In the genomic region with DNA sequence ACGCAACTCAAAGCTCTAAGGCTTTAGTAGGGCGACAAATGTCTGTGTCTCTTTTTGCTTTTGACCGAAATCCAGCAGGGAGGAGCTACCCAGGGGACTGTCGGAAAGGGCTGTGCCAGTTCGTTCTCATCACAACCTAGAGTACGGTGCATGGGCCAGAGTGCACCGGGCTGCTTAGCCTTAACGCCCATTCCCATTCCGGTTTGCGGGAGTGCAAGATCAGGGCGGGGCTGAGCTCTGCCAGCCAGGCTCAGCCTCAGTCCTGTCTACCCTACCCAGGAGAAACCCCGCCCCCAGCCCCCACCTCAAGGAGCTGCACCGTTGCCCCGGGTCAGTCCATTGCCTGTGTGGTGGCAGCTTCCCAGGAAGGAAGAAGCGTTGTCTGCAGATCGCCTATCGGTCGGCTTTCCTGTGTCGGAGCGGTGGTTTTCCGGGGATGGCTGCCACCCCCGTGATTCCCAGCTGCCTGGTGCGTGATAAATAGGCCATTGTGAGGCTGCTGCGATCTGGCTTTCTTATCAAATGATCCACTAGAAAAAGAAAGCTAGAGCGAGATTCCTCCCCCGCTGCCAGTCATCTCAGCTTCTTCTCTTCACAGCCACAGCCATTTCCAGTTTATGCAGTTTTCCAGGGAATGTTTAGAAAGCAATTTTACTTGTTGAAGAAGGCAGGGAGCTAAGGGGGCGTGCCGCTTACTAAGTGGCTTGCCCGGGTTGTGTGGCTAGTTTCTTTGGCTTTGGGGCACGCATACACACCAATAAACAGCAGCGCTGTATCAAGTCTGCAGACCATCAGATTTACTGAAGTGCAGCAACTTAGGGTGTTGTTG, we compare ENCODE assay signal across 8 mouse cellular contexts.
DNase-seq lines count a peak whose midpoint lies in the region; ATAC-seq and TF ChIP-seq lines count a peak whose summit lies in the region.

No protein-coding gene starts in this region.

- TF ChIP-seq POLR2A in spleen, adult 2 months (IDR thresholded peaks at IDR 0.05; ENCODE audit: low read depth, low read length), result no peak
- no peak for TF ChIP-seq POLR2A in kidney, adult 2 months (IDR thresholded peaks at IDR 0.05; ENCODE audit: low read depth, low read length)

- ATAC-seq in embryonic facial prominence, embryonic 11.5 days (replicated peaks; ENCODE audit: insufficient number of reproducible peaks, low FRiP score, low TSS enrichment, low read depth), result peak; percentile 86
- peak; percentile 84 for ATAC-seq in limb, embryonic 13.5 days (ENCODE audit: low FRiP score, low read depth)
- ATAC-seq in midbrain, embryonic 12.5 days (ENCODE audit: low FRiP score, low read depth), result peak; percentile 94

- 9% methylated on average over 31 of the region's 31 CpGs for WGBS in spleen, adult 2 months
- 2% methylated on average over 31 of the region's 31 CpGs for WGBS in embryonic facial prominence, embryonic 11.5 days
- 2% methylated on average over 31 of the region's 31 CpGs for WGBS in kidney, adult 2 months
- WGBS in limb, embryonic 13.5 days, result 2% methylated on average over 31 of the region's 31 CpGs
- WGBS in midbrain, embryonic 12.5 days, result 4% methylated on average over 31 of the region's 31 CpGs

- no peaks in the 10 kb centered on the region for H3K36me3 ChIP-seq in spleen, adult 2 months (ENCODE audit: control insufficient read depth, insufficient read depth, low read length)
- no peaks in the 10 kb centered on the region for H3K36me3 ChIP-seq in embryonic facial prominence, embryonic 11.5 days (replicated peaks; ENCODE audit: control insufficient read depth, insufficient read depth, low read depth, low read length)
- no peaks in the 10 kb centered on the region for H3K36me3 ChIP-seq in kidney, adult 2 months (ENCODE audit: control insufficient read depth, insufficient read depth, low read length)
- no peaks in the 10 kb centered on the region for H3K36me3 ChIP-seq in limb, embryonic 13.5 days
- no peaks in the 10 kb centered on the region for H3K36me3 ChIP-seq in midbrain, embryonic 12.5 days

- peak overlapping the region; percentile 43; the same call in 1 of the 2 replicates for H3K4me3 ChIP-seq in spleen, adult 2 months (ENCODE audit: extremely low read depth, insufficient read depth, insufficient read length)
- H3K4me3 ChIP-seq in embryonic facial prominence, embryonic 11.5 days (ENCODE audit: low read depth, low read length), result peak overlapping the region; percentile 41
- peak overlapping the region; percentile 59 for H3K4me3 ChIP-seq in kidney, adult 2 months (ENCODE audit: insufficient read depth, low read depth, low read length)
- H3K4me3 ChIP-seq in limb, embryonic 13.5 days, result peak overlapping the region; percentile 53
- H3K4me3 ChIP-seq in midbrain, embryonic 12.5 days, result peak overlapping the region; percentile 51

- DNase-seq in spleen, adult 2 months (ENCODE audit: low read depth in 1 of 2, low spot score in 2 of 2), result peak in 1 of 2 experiments; percentile 15
- no peak for DNase-seq in spleen, adult 12 weeks (ENCODE audit: low spot score)
- DNase-seq in embryonic facial prominence, embryonic 11.5 days (ENCODE audit: low spot score), result peak; percentile 71
- peak; percentile 56 for DNase-seq in heart, adult 8-10 months (ENCODE audit: low spot score)
- peak; percentile 89 for DNase-seq in kidney, adult 2 months
- DNase-seq in spleen, postnatal 36 days (ENCODE audit: low spot score in 2 of 2), result peak; percentile 19 to 27

- no peaks in the 10 kb centered on the region; the same call in 1 of the 2 replicates for H3K4me1 ChIP-seq in spleen, adult 2 months (ENCODE audit: control insufficient read depth, insufficient read depth, insufficient read length)
- H3K4me1 ChIP-seq in embryonic facial prominence, embryonic 11.5 days (ENCODE audit: control insufficient read depth, insufficient read depth, low read length), result peaks cover 4% of the 10 kb centered on the region; the same call in 1 of the 2 replicates
- no peaks in the 10 kb centered on the region; the same call in 1 of the 2 replicates for H3K4me1 ChIP-seq in kidney, adult 2 months (ENCODE audit: control insufficient read depth, insufficient read depth, low read length)
- H3K4me1 ChIP-seq in limb, embryonic 13.5 days, result peaks cover 15% of the 10 kb centered on the region; the same call in 1 of the 2 replicates
- H3K4me1 ChIP-seq in midbrain, embryonic 12.5 days, result peaks cover 12% of the 10 kb centered on the region

- peak overlapping the region; percentile 87 for H3K4me2 ChIP-seq in embryonic facial prominence, embryonic 11.5 days (ENCODE audit: low read depth, low read length)
- H3K4me2 ChIP-seq in limb, embryonic 13.5 days (replicated peaks), result peak overlapping the region; percentile 91
- H3K4me2 ChIP-seq in midbrain, embryonic 12.5 days (replicated peaks), result peak overlapping the region; percentile 78

- H3K27me3 ChIP-seq in spleen, adult 2 months (ENCODE audit: control insufficient read depth, insufficient read depth, low read length), result peaks cover 5% of the 10 kb centered on the region; the same call in 1 of the 2 replicates
- no peaks in the 10 kb centered on the region for H3K27me3 ChIP-seq in embryonic facial prominence, embryonic 11.5 days (ENCODE audit: control insufficient read depth, insufficient read depth, low read length)
- no peaks in the 10 kb centered on the region for H3K27me3 ChIP-seq in kidney, adult 2 months (replicated peaks; ENCODE audit: control insufficient read depth, insufficient read depth, low read length)
- no peaks in the 10 kb centered on the region for H3K27me3 ChIP-seq in limb, embryonic 13.5 days
- H3K27me3 ChIP-seq in midbrain, embryonic 12.5 days, result no peaks in the 10 kb centered on the region

- no peaks in the 10 kb centered on the region for H3K9me3 ChIP-seq in embryonic facial prominence, embryonic 11.5 days (replicated peaks; ENCODE audit: control insufficient read depth, low read length)
- no peaks in the 10 kb centered on the region for H3K9me3 ChIP-seq in limb, embryonic 13.5 days
- no peaks in the 10 kb centered on the region for H3K9me3 ChIP-seq in midbrain, embryonic 12.5 days

- no peak for TF ChIP-seq CTCF in spleen, adult 2 months (IDR thresholded peaks at IDR 0.05; ENCODE audit: extremely low read depth, insufficient read depth, insufficient read length, insufficient replicate concordance)
- no peak for TF ChIP-seq CTCF in kidney, adult 2 months (conservative IDR thresholded peaks at IDR 0.05; ENCODE audit: insufficient read depth, insufficient read length, low read depth, low read length)

- H3K27ac ChIP-seq in spleen, adult 2 months (ENCODE audit: insufficient read depth, low read length), result no peak overlapping the region
- H3K27ac ChIP-seq in embryonic facial prominence, embryonic 11.5 days (replicated peaks; ENCODE audit: low read depth, low read length), result no peak overlapping the region
- H3K27ac ChIP-seq in kidney, adult 2 months (ENCODE audit: insufficient read depth, low read depth, low read length), result peak overlapping the region; percentile 48
- no peak overlapping the region for H3K27ac ChIP-seq in limb, embryonic 13.5 days
- peak overlapping the region; percentile 72 for H3K27ac ChIP-seq in midbrain, embryonic 12.5 days (replicated peaks)

- H3K9ac ChIP-seq in embryonic facial prominence, embryonic 11.5 days (replicated peaks; ENCODE audit: low read length), result peak overlapping the region; percentile 58
- H3K9ac ChIP-seq in limb, embryonic 13.5 days, result peak overlapping the region; percentile 62
- H3K9ac ChIP-seq in midbrain, embryonic 12.5 days (replicated peaks), result peak overlapping the region; percentile 60

Comparison
In these comparisons a context has a peak if more than half of its experiments do, and no peak if none do; other contexts are left out.
1. H3K27ac ChIP-seq: peak in kidney, adult 2 months (single experiment) and midbrain, embryonic 12.5 days (single experiment); none in spleen, adult 2 months (single experiment), embryonic facial prominence, embryonic 11.5 days (single experiment) and limb, embryonic 13.5 days (single experiment).
2. Peak in every context shown above with its lines, with median percentiles within 50 percentile points of each other: H3K4me3 ChIP-seq, ATAC-seq, H3K4me2 ChIP-seq and H3K9ac ChIP-seq.